Mouse (Mus musculus) NIH3T3 (cell line): Measurements from ENCODE around the gene Tbc1d1.

Source experiments
- DNase-seq: peaks from one replicate; pipeline ENCODE4 v3.0.0-alpha.2; 2012; ENCODE audit warnings: low read depth

The Tbc1d1 gene

GRCm38 (mm10) chr5:64160705-64161391 lies 4.7 kb downstream of the Tbc1d1 start:
- peak; percentile 35 for DNase-seq

- no peak for DNase-seq
Measured at GRCm38 (mm10) chr5:64161917-64162316, 5.8 kb downstream of the Tbc1d1 start.

- DNase-seq = no peak
Measured at GRCm38 (mm10) chr5:64162582-64162981, 6.5 kb downstream of the Tbc1d1 start.

GRCm38 (mm10) chr5:64164414-64164813 lies 8.3 kb downstream of the Tbc1d1 start:
- no peak for DNase-seq

- DNase-seq = no peak
Measured at GRCm38 (mm10) chr5:64165826-64166225, 9.7 kb downstream of the Tbc1d1 start.

GRCm38 (mm10) chr5:64168990-64169540 lies 13.0 kb downstream of the Tbc1d1 start:
- DNase-seq = no peak

- DNase-seq = no peak
Measured at GRCm38 (mm10) chr5:64172884-64173283, 16.8 kb downstream of the Tbc1d1 start.

GRCm38 (mm10) chr5:64173302-64173701 lies 17.2 kb downstream of the Tbc1d1 start:
- no peak for DNase-seq

GRCm38 (mm10) chr5:64174429-64174935 lies 18.4 kb downstream of the Tbc1d1 start:
- DNase-seq = peak; percentile 15

- DNase-seq = no peak
Measured at GRCm38 (mm10) chr5:64180548-64180947, 24.4 kb downstream of the Tbc1d1 start.

GRCm38 (mm10) chr5:64183712-64184111 lies 27.6 kb downstream of the Tbc1d1 start:
- no peak for DNase-seq

GRCm38 (mm10) chr5:64185257-64185656 lies 29.2 kb downstream of the Tbc1d1 start:
- DNase-seq = no peak

- DNase-seq = no peak
Measured at GRCm38 (mm10) chr5:64186566-64186965, 30.5 kb downstream of the Tbc1d1 start.

GRCm38 (mm10) chr5:64188083-64188648 lies 32.1 kb downstream of the Tbc1d1 start:
- DNase-seq = no peak

GRCm38 (mm10) chr5:64190892-64191291 lies 34.8 kb downstream of the Tbc1d1 start:
- no peak for DNase-seq

GRCm38 (mm10) chr5:64193353-64193752 lies 37.2 kb downstream of the Tbc1d1 start:
- no peak for DNase-seq

GRCm38 (mm10) chr5:64196250-64196865 lies 40.3 kb downstream of the Tbc1d1 start:
- peak; percentile 72 for DNase-seq

GRCm38 (mm10) chr5:64196866-64197321 lies 40.8 kb downstream of the Tbc1d1 start:
- no peak for DNase-seq

GRCm38 (mm10) chr5:64198624-64199023 lies 42.5 kb downstream of the Tbc1d1 start:
- DNase-seq = no peak

GRCm38 (mm10) chr5:64201071-64201470 lies 45.0 kb downstream of the Tbc1d1 start:
- no peak for DNase-seq

GRCm38 (mm10) chr5:64202306-64202705 lies 46.2 kb downstream of the Tbc1d1 start:
- peak; percentile 80 for DNase-seq

- no peak for DNase-seq
Measured at GRCm38 (mm10) chr5:64205610-64206009, 49.5 kb downstream of the Tbc1d1 start.

- DNase-seq = no peak
Measured at GRCm38 (mm10) chr5:64206431-64206830, 50.3 kb downstream of the Tbc1d1 start.
